Mouse (Mus musculus): ENCODE data around the gene Iqgap2.

DNA sequence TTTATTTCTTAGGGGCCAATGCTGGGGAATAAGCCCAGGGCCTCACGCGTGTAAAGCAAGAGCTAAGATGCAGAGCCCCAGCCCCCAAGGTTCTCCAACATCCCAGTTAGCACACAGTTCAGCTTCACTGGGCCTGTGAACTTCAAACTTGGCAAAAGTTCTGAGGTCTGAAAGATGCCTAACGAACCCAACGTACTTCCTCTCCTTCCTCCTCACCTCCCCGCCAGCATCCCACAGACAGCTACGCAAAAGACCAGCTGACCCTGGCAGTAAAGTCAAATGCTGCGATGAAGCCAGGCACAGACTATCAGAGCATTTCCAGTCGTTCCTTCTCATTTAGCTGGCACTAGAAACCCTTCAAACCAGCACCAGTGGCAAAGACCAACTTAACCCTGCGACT lies 10.3 kb downstream of the Iqgap2 start:
- TF ChIP-seq CTCF (IDR thresholded peaks at IDR 0.05; ENCODE audit: low read depth) (no peak), EP300 (IDR thresholded peaks at IDR 0.05; ENCODE audit: low read depth) (no peak)

Measured in heart, postnatal 0 days (tissue).